ENCODE assay signal across 8 mouse cellular contexts in the genomic region with DNA sequence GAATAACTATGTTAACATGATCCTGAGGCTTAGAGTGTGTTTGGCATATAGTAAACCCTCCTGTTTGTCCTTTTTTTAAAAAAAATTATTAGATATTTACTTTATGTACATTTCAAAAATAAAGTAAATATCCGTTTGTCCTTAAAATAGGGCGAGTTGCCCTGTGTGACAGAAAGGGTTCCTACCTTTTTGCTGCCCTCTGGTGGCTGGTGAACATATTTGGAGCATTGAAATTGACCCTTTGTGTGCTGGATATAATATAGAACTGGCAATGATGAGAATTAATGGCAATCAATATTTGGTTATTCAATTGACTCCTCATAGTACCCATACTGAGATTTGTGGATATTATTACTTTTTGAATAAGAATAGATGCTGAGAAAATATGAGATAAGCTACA.
A peak's percentile ranks its signal among the peaks of the same experiment; 100 is the strongest.
DNase-seq lines count a peak whose midpoint lies in the region.

No protein-coding gene starts in this region.

- intact Hi-C loops in left cerebral cortex, postnatal 4 days (cut with DNase I), result no loop called here

- peak; percentile 15 to 77 for DNase-seq in adrenal gland, adult (ENCODE audit: inconsistent age in 2 of 2, low spot score in 1 of 2)
- no peak for DNase-seq in adrenal gland, postnatal 4 days (ENCODE audit: low spot score in 2 of 2)
- DNase-seq in left cerebral cortex, adult 18-20 months (ENCODE audit: low spot score in 2 of 2), result peak; percentile 19 to 48
- DNase-seq in left cerebral cortex, adult 8-10 months (ENCODE audit: low spot score in 2 of 2), result no peak
- DNase-seq in Muller cell, postnatal 12 days (ENCODE audit: inconsistent ontology term), result peak; percentile 37
- peak; percentile 62 for DNase-seq in embryo, embryonic 11 days
- DNase-seq in left cerebral cortex, postnatal 4 days, result peak; percentile 51
- no peak for DNase-seq in T-cell, adult 2 months (ENCODE audit: low spot score)

Comparison
In these comparisons a context has a peak if more than half of its experiments do, and no peak if none do; other contexts are left out.
1. DNase-seq: peak in adrenal gland, adult (2 of 2), left cerebral cortex, adult 18-20 months (2 of 2), Muller cell, postnatal 12 days (single experiment), embryo, embryonic 11 days (single experiment) and left cerebral cortex, postnatal 4 days (single experiment); none in adrenal gland, postnatal 4 days (0 of 2), left cerebral cortex, adult 8-10 months (0 of 2) and T-cell, adult 2 months (single experiment).